Mouse (Mus musculus) CH12.LX (cell line): Measurements from ENCODE around the gene Gm10153. TPM values are rescaled to one million over a fixed set of nuclear protein-coding genes. Genes with fewer than 3 reads are reported as not detected.
A peak's percentile ranks its signal among the peaks of the same experiment; 100 is the strongest.
"Not testable (repeated sequence)": the region's sequence is repeated elsewhere in the genome, so short reads cannot be mapped to it uniquely, and the experiment has no call there.

Source experiments
- DNase-seq: peaks from one replicate; pipeline ENCODE4 v3.0.0-alpha.2; 2013; ENCODE audit errors: extremely low read depth
- H3K27ac ChIP-seq: 2 replicates; pipeline ENCODE4 v1.5.1; 2012; ENCODE audit warnings: low read depth, mild to moderate bottlenecking, control low read depth, moderate library complexity; ENCODE audit not compliant: insufficient read depth
- H3K27me3 ChIP-seq: replicated peaks from 2 replicates; pipeline ENCODE3; 2012; ENCODE audit warnings: inconsistent platforms
- H3K36me3 ChIP-seq, 2 experiments: replicated peaks in 1 of 2; 2 replicates each; pipeline versions ENCODE3 to v1.6.1; 2012; ENCODE audit warnings: inconsistent platforms in 1 of 2, low read length in 1 of 2, mild to moderate bottlenecking in 1 of 2, mixed read lengths in 1 of 2, moderate library complexity in 1 of 2; ENCODE audit not compliant: control insufficient read depth in 1 of 2, insufficient read depth in 1 of 2
- H3K4me1 ChIP-seq, 2 experiments: 2 replicates each; pipeline ENCODE4 v1.6.1; 2012; ENCODE audit warnings: inconsistent platforms in 1 of 2, moderate library complexity in 1 of 2; ENCODE audit not compliant: insufficient read depth in 2 of 2, control insufficient read depth in 1 of 2
- H3K4me2 ChIP-seq: 2 replicates; pipeline ENCODE4 v1.6.1; 2012; ENCODE audit warnings: low read depth, mild to moderate bottlenecking, control low read depth; ENCODE audit not compliant: poor library complexity, insufficient read depth, severe bottlenecking
- H3K4me3 ChIP-seq, 3 experiments: fragments of 150-350 bp in 1 of 3; sonication (generic) in 1 of 3; replicated peaks in 1 of 3; 2 replicates each; pipeline versions ENCODE3 to v1.5.1; 2011 to 2012; ENCODE audit warnings: low read depth in 2 of 3, low read length in 2 of 3, mild to moderate bottlenecking in 2 of 3, moderate library complexity in 2 of 3, control low read depth in 1 of 3, improper control_type of control experiment in 1 of 3, inconsistent platforms in 1 of 3, mixed read lengths in 1 of 3; ENCODE audit not compliant: poor library complexity in 1 of 3
- H3K79me2 ChIP-seq: replicated peaks from 2 replicates; pipeline ENCODE4 v1.6.1; 2012; ENCODE audit warnings: mild to moderate bottlenecking, moderate library complexity; ENCODE audit not compliant: control insufficient read depth, poor library complexity, insufficient read depth, severe bottlenecking; ENCODE audit errors: extremely low read depth
- H3K9ac ChIP-seq: 2 replicates; pipeline ENCODE4 v1.6.1; 2012; ENCODE audit warnings: low read depth, mild to moderate bottlenecking, control low read depth, moderate library complexity; ENCODE audit not compliant: insufficient read depth
- H3K9me3 ChIP-seq: replicated peaks from 2 replicates; pipeline ENCODE3; 2012; ENCODE audit warnings: low read length, inconsistent platforms, mixed read lengths
- CHD1 ChIP-seq: IDR thresholded peaks from 2 replicates; pipeline ENCODE4 v1.6.1; 2012; ENCODE audit warnings: low read depth, low read length, improper control_type of control experiment, inconsistent platforms
- CHD2 ChIP-seq: IDR thresholded peaks from 2 replicates; pipeline ENCODE4 v1.6.1; 2011; ENCODE audit warnings: low read length, improper control_type of control experiment
- CTCF ChIP-seq, 2 experiments: IDR thresholded peaks in 1 of 2; conservative IDR thresholded peaks in 1 of 2; 2 replicates each; pipeline ENCODE4 v1.5.1; 2011 to 2012; ENCODE audit warnings: low read depth in 2 of 2, low read length in 2 of 2, improper control_type of control experiment in 1 of 2, inconsistent platforms in 1 of 2, mild to moderate bottlenecking in 1 of 2, moderate library complexity in 1 of 2
- E2F4 ChIP-seq: IDR thresholded peaks from 2 replicates; pipeline ENCODE4 v1.6.1; 2011; ENCODE audit warnings: low read depth, low read length, improper control_type of control experiment; ENCODE audit not compliant: insufficient replicate concordance
- EP300 ChIP-seq: IDR thresholded peaks from 2 replicates; pipeline ENCODE4 v1.6.1; 2011; ENCODE audit warnings: low read length, improper control_type of control experiment
- HCFC1 ChIP-seq: IDR thresholded peaks from 2 replicates; pipeline ENCODE4 v1.6.1; 2012; ENCODE audit warnings: low read depth, mild to moderate bottlenecking, inconsistent platforms, low read length, improper control_type of control experiment
- MAX ChIP-seq: IDR thresholded peaks from 2 replicates; pipeline ENCODE4 v1.6.1; 2011; ENCODE audit warnings: low read length, improper control_type of control experiment
- MEF2A ChIP-seq: IDR thresholded peaks from 2 replicates; pipeline ENCODE4 v1.6.1; 2014; ENCODE audit warnings: low read depth, mild to moderate bottlenecking, inconsistent platforms, low read length, improper control_type of control experiment, borderline replicate concordance
- MYC ChIP-seq: IDR thresholded peaks from 2 replicates; pipeline ENCODE4 v1.6.1; 2011; ENCODE audit warnings: low read depth, mild to moderate bottlenecking, improper control_type of control experiment, low read length
- PAX5 ChIP-seq: IDR thresholded peaks from 2 replicates; pipeline ENCODE4 v1.6.1; 2012; ENCODE audit warnings: low read length, inconsistent platforms, mixed read lengths
- POLR2A ChIP-seq: IDR thresholded peaks from 2 replicates; pipeline ENCODE4 v1.6.1; 2011; ENCODE audit warnings: low read depth, mild to moderate bottlenecking, improper control_type of control experiment, low read length
- RCOR1 ChIP-seq: conservative IDR thresholded peaks from 2 replicates; pipeline ENCODE4 v1.6.1; 2012; ENCODE audit warnings: low read depth, mild to moderate bottlenecking, inconsistent platforms, low read length, improper control_type of control experiment
- SIN3A ChIP-seq: IDR thresholded peaks from 2 replicates; pipeline ENCODE4 v1.6.1; 2012; ENCODE audit warnings: low read length, improper control_type of control experiment, inconsistent platforms
- TBP ChIP-seq: conservative IDR thresholded peaks from 2 replicates; pipeline ENCODE4 v1.6.1; 2011; ENCODE audit warnings: low read depth, low read length, improper control_type of control experiment
- TCF12 ChIP-seq: IDR thresholded peaks from 2 replicates; pipeline ENCODE4 v1.6.1; 2014; ENCODE audit warnings: low read depth, mild to moderate bottlenecking, inconsistent platforms, low read length, improper control_type of control experiment
- UBTF ChIP-seq: IDR thresholded peaks from 2 replicates; pipeline ENCODE4 v1.6.1; 2012; ENCODE audit warnings: low read depth, mild to moderate bottlenecking, inconsistent platforms, low read length, improper control_type of control experiment, moderate library complexity
- USF2 ChIP-seq: conservative IDR thresholded peaks from 2 replicates; pipeline ENCODE4 v1.6.1; 2011; ENCODE audit warnings: low read depth, low read length, improper control_type of control experiment
- ZMIZ1 ChIP-seq: IDR thresholded peaks from 2 replicates; pipeline ENCODE4 v1.6.1; 2012; ENCODE audit warnings: low read depth, mild to moderate bottlenecking, inconsistent platforms, low read length, improper control_type of control experiment
- dilution Hi-C: fragments of 300-500 bp; cut with MboI; formaldehyde crosslinking; loops from 2 replicates; pipeline ENCODE4 v1.14.3; 2020; ENCODE audit warnings: low sequenced_read_pairs; ENCODE audit not compliant: extremely low pct_unique_long_range_greater_than_20kb, extremely low pct_ligation_motif_present
- in situ Hi-C: fragments of 300-500 bp; cut with MboI; formaldehyde crosslinking; loops from 3 replicates; pipeline ENCODE4 v1.14.3; 2019; ENCODE audit warnings: low sequenced_read_pairs, low pct_ligation_motif_present, low pct_unique_long_range_greater_than_20kb, mixed read lengths
- polyA plus RNA-seq: library from polyadenylated mRNA; unstranded; fragments of >175 nt; gene quantifications from 2 replicates; pipeline ENCODE4 v1.2.1, GENCODE M21; 2012; ENCODE audit warnings: low read depth; ENCODE audit not compliant: insufficient read length
- total RNA-seq, 2 experiments: library from RNA; depleted of rRNA; stranded (reverse); fragments of 300-350 nt in 1 of 2; fragments of >200 nt in 1 of 2; gene quantifications; 2 replicates each; pipeline ENCODE4 v1.2.3; 2012 to 2014

Gene Gm10153
- total and polyA plus RNA-seq, 3 experiments = not detected

DNA sequence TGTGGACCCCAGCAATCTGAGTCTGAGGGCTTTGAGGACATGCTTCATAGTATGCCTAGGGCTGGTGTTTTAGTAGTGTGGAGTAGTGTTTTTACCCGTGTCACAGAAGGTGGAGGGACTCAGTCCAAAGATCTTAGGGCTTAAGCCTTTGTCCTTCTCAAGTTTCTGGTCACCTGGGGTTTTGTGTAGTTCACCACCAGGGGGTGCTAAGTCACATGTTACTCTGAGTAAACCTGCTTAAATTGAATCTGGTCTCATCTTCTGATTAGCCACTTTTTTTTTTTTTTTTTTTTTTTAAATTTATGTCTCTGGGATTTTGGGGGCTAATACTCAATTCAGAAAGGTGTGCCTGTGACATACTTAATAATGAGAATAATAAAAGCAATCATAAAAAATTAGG lies 44.2 kb downstream of the Gm10153 start (continued):
- TF ChIP-seq E2F4 = no peak
- peak; percentile 40; the same call in 1 of the 2 replicates for TF ChIP-seq MYC
- no peak for TF ChIP-seq CHD1
- no peak for TF ChIP-seq USF2
- TF ChIP-seq MEF2A = no peak
- no peak for TF ChIP-seq SIN3A

DNA sequence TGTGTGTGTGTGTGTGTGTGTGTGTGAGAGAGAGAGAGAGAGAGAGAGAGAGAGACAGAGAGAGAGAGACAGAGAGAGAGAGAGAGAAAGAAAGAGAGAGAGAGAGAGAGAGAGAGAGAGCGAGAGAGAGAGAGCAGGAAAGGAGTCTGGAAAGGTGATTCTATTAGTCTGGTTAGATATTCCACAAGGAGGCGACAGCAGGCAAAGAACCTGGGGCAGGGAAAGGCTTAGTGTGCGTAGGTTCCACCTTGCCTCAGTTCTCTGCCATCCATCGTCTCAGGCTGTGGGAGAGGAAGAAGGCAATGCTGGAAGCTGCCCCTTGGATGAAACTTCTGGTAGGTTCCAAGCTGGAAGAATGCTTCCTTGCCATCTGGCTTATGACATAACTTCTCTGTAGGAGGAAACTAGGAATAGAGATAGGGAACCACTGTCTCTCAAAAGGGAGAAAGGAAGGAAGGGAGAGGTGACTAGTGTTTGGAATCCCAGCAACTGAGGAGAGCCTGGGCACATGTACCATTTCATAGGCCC lies 44.7 kb downstream of the Gm10153 start:
- H3K36me3 ChIP-seq = no peaks in the 10 kb centered on the region
- H3K4me1 ChIP-seq = no peaks in the 10 kb centered on the region
- in situ Hi-C loops = no loop called here
- TF ChIP-seq MYC (no peak), HCFC1 (no peak), RCOR1 (no peak), CTCF (conservative IDR thresholded peaks at IDR 0.05 in 1 of 2, IDR thresholded peaks at IDR 0.05 in 1 of 2; ENCODE audit: low read depth in 2 of 2, low read length in 2 of 2) (peak in 1 of 2 experiments; percentile 13; a peak in 1 of 4 replicates)
- no peak overlapping the region for H3K9ac ChIP-seq
- no peak overlapping the region for H3K4me3 ChIP-seq
- dilution Hi-C loops = no loop called here
- peaks cover 7% of the 10 kb centered on the region for H3K9me3 ChIP-seq
- H3K79me2 ChIP-seq = no peaks in the 10 kb centered on the region
- DNase-seq = no peak
- H3K27me3 ChIP-seq = peaks cover 53% of the 10 kb centered on the region
- H3K4me2 ChIP-seq = no peak overlapping the region
- no peak overlapping the region for H3K27ac ChIP-seq

DNA sequence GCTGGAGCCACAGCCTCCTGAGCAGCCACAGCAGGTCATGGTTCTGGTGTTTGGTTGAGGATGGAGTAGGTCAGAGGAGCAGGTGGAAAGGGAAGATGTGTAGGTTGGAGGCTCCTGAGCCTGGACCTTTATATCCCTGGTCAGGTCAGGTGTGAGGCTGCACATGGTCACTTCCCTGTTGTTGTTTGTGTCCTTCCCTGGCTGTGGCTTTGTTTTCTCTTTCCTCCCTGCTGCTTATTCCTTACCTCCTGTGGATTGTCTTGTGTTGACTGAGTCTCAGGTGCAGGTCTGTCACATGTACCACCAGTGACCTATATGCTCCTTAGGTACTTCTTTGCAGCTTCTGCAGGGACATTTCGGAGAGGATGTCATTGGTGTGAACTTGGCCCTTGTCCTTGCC lies 45.7 kb downstream of the Gm10153 start, which contains the start of gene Gm45337:
TSS of gene Gm45337 (minus strand) at position 101 of the 400 bp plus-strand sequence.
- TF ChIP-seq CHD1 = no peak
- no peak for TF ChIP-seq PAX5
- TF ChIP-seq ZMIZ1 = no peak
- TF ChIP-seq MAX = no peak
- TF ChIP-seq SIN3A = no peak
- TF ChIP-seq EP300 = no peak
- no peak for TF ChIP-seq TBP
- TF ChIP-seq RCOR1 = no peak
- TF ChIP-seq E2F4 = no peak
- no peak for TF ChIP-seq CHD2
- TF ChIP-seq POLR2A = no peak
- TF ChIP-seq UBTF = no peak
- no peak for TF ChIP-seq TCF12
- TF ChIP-seq HCFC1 = no peak
- in situ Hi-C loops (no loop called here), dilution Hi-C loops (no loop called here)
- H3K79me2 ChIP-seq = no peaks in the 10 kb centered on the region
- peaks cover 6% of the 10 kb centered on the region for H3K9me3 ChIP-seq
- no peak for DNase-seq
- H3K27ac ChIP-seq = no peak within 1 kb of the TSS
- peaks cover 58% of the 10 kb centered on the region for H3K27me3 ChIP-seq
- H3K36me3 ChIP-seq = no peaks in the 10 kb centered on the region
- no peak within 1 kb of the TSS for H3K9ac ChIP-seq
- H3K4me2 ChIP-seq = no peak within 1 kb of the TSS
- no peak within 1 kb of the TSS for H3K4me3 ChIP-seq
- no peaks in the 10 kb centered on the region for H3K4me1 ChIP-seq

DNA sequence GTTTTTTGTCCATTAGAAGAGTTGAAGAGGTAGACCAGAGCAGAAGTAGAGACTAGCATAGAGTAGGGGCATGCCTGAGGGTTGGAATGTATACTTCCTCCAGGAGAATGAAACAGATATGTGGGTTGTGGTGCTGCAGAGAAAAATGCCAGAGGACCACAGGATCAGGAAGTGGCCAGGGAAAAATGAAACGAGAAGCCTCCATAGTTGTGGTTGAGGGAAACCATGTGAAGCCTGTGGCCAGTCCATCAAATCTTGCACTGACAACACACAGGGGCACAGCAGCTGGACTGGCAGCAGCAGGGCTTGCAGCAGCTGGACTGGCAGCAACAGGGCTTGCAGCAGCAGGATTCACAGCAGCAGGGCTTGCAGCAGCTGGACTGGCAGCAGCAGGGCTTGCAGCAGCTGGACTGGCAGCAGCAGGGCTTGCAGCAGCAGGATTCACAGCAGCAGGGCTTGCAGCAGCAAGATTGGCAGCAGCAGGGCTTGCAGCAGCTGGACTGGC lies 46.6 kb downstream of the Gm10153 start:
- dilution Hi-C loops, H3K36me3 ChIP-seq: not testable (repeated sequence)

More for the DNA sequence above, 46.6 kb downstream of the Gm10153 start:
- peaks cover 63% of the 10 kb centered on the region for H3K27me3 ChIP-seq
- H3K27ac ChIP-seq, in situ Hi-C loops, H3K9ac ChIP-seq, H3K4me2 ChIP-seq, H3K9me3 ChIP-seq, DNase-seq, H3K79me2 ChIP-seq, H3K4me3 ChIP-seq, H3K4me1 ChIP-seq: not testable (repeated sequence)
